Mouse (Mus musculus) mouse trophoblast stem cell (cell line): ENCODE measurements around the gene Tmem86b.
"Not testable (repeated sequence)": the region's sequence is repeated elsewhere in the genome, so short reads cannot be mapped to it uniquely, and the experiment has no call there.

Experiments
- in situ Hi-C, 2 experiments: fragments of 300-500 bp; cut with MseI, MboI; formaldehyde crosslinking; loops; 2 replicates in 1 of 2; 3 replicates in 1 of 2; pipeline ENCODE4 v1.15.1; 2025

Gene Tmem86b

GRCm38 (mm10) chr7:4647992-4648391 lies 16.8 kb upstream of the Tmem86b start:
- in situ Hi-C loops = no loop called here

DNA sequence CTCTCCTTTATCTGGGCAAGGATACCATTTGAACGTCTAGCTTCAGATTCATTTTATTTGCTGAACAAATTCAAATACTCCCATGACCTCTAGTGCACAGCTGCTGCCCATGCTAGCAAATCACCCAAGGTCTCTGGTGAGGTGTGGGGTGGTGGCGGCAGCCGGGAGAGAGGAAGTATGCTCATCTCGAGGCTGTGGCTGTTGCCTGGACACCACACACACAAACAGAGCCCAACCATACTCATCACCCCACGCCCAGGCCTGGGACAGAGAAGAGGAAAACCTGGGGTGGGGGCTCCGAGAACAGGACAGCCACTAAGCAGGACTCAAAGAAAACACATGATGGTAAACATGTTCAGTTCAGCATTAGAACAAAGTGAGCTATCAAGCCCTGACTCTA lies 16.1 kb upstream of the Tmem86b start:
- in situ Hi-C loops = no loop called here

DNA sequence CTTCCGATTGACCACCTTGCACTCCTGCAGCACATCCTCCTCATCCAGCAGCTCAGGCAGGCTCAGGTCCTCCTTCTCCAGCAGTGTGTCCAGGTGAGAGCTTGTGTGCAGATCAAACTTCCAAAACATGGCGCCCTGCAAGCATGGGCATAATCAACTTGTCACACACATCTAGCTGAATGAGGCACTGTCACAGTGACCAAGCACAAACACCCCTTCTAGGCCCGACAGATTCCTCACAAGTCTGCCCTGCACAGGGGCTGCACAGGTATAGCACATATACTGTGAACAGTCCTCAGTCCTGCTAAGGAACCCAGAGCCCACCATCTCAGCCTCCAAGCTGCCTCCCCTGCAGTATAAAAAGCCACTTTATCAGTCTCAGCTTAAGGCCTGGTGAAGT lies 15.6 kb upstream of the Tmem86b start:
- in situ Hi-C loops = no loop called here

GRCm38 (mm10) chr7:4643225-4643624 lies 12.0 kb upstream of the Tmem86b start:
- in situ Hi-C loops = no loop called here

GRCm38 (mm10) chr7:4641956-4642355 lies 10.7 kb upstream of the Tmem86b start:
- in situ Hi-C loops = no loop called here

DNA sequence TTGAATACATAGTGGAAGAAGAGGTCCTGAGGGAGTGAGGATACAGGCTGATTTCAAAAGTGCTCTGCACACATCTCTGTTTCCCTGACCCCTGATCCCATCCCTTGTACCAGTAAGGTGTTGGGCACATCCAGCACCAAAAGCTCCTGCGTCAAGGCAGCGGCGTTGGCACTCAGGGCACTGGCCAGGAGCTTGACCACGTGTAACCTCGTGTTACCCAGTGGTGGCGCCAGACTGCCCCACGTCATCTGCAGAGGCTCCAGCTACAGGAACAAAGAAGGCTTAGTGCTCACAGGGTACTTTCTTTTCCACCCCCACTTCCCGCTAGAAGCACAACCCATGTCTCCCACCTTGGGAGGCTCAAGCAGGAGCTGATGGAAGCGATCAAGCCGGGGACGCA lies 9.9 kb upstream of the Tmem86b start:
- in situ Hi-C loops = no loop called here

GRCm38 (mm10) chr7:4636179-4636578 lies 5.0 kb upstream of the Tmem86b start:
- in situ Hi-C loops = no loop called here

GRCm38 (mm10) chr7:4630198-4630597 lies 1.0 kb downstream of the Tmem86b start:
- in situ Hi-C loops = no loop called here

DNA sequence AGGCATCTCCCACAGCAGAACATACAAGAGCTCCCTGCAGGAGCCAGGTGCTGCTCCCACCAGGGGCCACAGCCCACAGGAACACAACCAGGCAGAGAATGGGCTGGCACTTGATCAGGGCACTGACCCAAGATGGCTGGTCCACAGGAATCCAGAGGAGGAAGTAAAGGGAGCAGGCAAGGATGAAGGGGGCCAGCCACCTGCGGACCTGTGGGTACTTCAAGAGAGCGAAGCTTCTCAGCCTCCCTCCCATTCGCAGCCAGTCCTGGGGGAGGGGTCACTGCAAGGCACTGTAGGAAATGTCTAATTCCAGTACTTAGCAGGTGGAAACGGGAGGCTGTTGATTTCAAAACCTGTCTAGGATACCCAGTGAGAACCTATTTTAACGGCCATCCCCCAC lies 1.6 kb downstream of the Tmem86b start:
- in situ Hi-C loops = no loop called here

- in situ Hi-C loops = no loop called here
Observed at GRCm38 (mm10) chr7:4625928-4626327, 5.3 kb downstream of the Tmem86b start.

DNA sequence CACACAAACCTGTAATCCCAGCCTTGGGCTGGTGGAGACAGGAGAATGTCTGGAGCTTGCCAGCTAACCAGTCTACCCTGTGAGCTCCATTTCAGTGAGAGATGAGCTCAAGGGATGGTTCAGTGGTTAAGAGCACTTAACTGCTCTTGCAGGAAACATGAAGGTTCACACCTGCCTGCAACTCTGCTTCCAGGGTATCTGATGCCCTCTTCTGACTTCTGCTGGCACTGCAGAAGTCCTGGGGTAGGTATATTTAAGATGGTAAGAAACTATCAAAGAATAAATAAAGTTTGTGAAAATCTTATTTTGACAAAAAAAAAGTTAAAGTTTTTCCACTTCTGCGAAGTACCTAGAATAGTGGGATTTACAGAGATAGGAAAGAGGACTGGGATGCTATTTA lies 6.9 kb downstream of the Tmem86b start:
- in situ Hi-C loops = loop anchor here (5.0 to 25.0 kb wide), 2 partner anchors 62 to 812 kb away; no protein-coding TSS in a partner anchor

DNA sequence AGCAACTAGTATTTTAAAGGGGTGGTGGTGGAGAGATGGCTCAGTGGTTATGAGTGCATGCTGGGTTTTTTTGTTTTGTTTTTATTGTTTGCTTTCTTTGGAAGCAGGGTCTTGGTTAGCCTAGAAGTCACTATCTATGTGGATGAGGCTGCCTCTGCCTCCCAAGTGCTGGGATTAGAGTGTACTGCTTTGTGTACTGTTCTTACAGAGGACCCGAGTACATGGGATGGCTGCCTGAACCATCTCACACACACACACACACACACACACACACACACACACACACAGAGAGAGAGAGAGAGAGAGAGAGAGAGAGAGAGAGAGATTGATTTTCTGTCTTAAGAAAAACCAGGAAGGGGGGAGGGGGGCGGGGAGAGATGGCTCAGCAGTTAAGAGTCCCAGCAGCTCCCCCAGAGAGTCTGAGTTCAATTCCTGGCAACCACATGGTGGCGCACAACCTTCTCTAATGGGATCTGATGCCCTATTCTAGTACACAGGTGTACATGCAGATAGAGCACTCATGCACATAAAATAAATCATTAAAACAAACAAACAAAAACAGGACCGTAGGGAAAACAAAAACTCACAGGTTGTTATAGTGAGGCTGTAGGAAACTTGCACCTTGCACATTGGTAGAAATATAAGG lies 7.6 kb downstream of the Tmem86b start:
- in situ Hi-C loops = loop anchor here (5.0 to 25.0 kb wide), 2 partner anchors 61 to 811 kb away; no protein-coding TSS in a partner anchor

DNA sequence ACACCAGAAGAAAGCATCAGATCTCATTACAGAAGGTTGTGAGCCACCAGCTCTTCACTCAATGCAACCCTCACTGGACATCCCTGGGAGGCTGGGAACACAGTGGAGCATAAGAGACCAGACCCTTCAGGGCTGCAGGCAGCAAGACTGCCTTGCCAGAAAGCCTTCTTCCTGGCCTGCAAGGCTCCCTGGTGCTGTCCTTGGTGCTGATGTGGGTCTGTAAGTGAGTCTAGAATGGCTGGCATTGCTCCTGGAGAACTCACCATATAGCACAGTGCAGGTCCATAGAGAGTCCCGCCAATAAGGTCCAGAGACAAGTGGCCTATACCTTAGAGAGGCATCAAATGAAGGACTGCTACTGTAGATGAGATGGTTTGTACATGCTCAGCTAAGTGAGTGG lies 11.2 kb downstream of the Tmem86b start:
- in situ Hi-C loops = loop anchor here (5.0 to 25.0 kb wide), 2 partner anchors 58 to 808 kb away; no protein-coding TSS in a partner anchor

DNA sequence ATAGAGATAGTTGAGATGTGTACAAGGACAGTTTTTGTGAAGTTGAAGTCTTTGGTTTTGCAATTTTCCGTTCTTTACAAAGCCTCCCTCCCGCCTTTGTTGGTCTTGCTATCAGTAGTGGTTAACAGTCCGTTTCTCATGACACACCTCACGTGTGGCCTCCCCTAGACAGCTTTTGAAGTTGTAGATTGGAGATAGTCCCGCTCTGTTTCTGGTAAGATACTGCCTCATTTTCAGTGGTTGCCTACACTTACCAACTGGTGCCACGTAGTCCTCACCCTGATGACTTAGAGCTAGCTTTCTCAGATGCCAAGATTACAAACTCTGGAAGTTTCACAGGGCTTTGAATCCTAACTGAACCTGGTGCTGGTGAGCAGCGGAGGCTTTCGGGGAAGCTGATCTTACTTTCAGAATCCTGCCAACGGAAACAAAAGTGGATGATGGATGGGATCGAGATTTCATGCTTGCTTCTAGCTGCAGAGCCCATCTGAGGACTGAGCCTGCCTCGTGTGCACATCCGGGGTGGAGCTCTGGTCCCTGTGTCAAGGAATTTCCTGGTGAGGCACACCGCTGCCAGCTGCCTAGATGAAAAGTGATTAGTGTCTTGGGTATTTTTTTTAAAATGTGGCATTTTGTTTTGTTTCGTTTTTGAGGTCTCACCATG lies 17.4 kb downstream of the Tmem86b start:
- in situ Hi-C loops = loop anchor here in 1 of 2 experiments (5.0 to 25.0 kb wide), 2 partner anchors 52 to 802 kb away; no protein-coding TSS in a partner anchor

- in situ Hi-C loops = loop anchor here in 1 of 2 experiments (5.0 to 25.0 kb wide), 2 partner anchors 51 to 801 kb away; no protein-coding TSS in a partner anchor
Observed at GRCm38 (mm10) chr7:4612956-4613355, 18.3 kb downstream of the Tmem86b start.

DNA sequence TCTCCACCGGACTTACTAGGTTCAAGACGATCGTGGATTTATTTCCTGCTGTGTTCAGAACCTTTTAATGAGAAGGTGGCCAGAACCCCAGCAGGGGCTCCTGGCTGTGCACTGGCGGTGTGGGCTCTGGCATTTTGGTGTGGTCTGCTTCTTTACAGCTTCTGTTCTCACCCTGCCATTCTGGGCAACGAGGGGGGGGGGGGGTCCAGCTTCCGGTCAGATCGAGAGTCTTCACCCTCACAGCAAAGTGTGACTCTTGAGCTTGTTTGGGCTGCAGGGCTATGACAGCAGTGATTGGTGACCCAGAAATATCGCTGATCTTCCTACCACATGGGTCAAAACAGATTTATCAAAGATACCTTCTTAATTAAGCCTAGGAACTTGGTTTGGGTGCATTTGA lies 18.8 kb downstream of the Tmem86b start:
- in situ Hi-C loops = loop anchor here in 1 of 2 experiments (5.0 to 25.0 kb wide), 2 partner anchors 50 to 800 kb away; no protein-coding TSS in a partner anchor

GRCm38 (mm10) chr7:4611921-4612341 lies 19.3 kb downstream of the Tmem86b start:
- in situ Hi-C loops = loop anchor here in 1 of 2 experiments (5.0 to 25.0 kb wide), 2 partner anchors 50 to 800 kb away; no protein-coding TSS in a partner anchor

DNA sequence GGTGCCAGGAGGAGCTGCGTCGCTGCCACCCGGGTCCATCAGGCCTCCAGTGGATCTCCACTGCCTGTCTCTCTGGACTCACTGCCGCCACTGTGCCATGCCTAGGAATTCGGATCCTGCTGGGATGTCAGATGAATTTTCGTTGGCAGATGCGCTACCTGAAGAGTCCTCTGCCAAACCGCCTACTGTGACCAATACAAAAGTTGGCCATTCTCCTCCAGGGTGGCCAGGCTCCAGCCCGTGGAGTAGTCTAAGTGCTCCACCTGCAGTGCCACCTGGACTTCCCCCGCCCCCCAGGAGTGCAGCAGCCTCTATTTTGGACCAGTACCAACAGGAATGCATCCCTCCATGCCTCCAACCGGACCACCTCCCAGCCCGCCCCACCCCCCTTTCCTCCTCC lies 19.7 kb downstream of the Tmem86b start:
- in situ Hi-C loops = loop anchor here in 1 of 2 experiments (5.0 to 25.0 kb wide), 2 partner anchors 49 to 799 kb away; no protein-coding TSS in a partner anchor

DNA sequence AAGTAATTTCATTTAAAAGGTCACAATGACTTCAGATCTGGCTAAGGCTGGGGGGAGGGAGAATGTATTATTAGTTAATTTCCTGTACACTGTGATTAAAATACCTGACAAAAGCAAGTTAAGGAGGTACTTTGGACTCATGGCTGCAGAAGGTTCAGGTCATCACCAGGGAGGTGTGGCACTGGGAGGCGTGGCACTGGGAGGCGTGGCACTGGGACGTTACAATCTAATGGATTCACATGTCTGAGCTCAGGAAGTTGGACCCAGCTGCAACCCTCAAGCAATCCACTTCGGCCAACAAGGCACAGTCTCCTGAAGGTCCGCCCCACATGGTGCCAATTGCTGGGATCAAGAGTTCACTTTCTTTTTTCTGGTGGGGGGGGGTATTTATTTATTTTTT lies 23.2 kb downstream of the Tmem86b start:
- in situ Hi-C loops = loop anchor here in 1 of 2 experiments (25.0 kb wide), 1 partner anchor 796 kb away; no protein-coding TSS in a partner anchor

DNA sequence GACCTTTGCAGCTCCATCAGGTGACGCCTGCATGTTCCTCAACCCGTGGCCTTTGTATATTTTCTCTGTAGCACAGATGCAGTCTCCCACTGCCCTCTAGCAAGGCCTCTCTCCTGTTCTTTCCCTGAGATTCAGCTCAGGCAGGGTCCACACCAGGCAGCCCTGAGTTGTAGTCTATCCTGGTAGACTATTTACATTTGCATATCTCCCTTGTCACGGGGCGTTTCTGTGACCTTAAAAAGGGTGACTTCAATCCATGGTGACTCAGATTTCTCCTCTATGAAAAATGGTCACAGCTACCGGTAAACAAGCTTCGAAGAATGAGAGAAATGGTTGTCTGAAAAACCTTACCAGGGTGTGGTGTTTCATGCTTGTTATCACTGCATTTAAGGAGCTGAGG lies 27.3 kb downstream of the Tmem86b start, which contains the start of gene Ptprh:
Gene Ptprh, minus strand, starts transcription at position 169 of the 400 bp plus-strand sequence.
- in situ Hi-C loops = loop anchor here in 1 of 2 experiments (25.0 kb wide), 1 partner anchor 792 kb away; no protein-coding TSS in a partner anchor

DNA sequence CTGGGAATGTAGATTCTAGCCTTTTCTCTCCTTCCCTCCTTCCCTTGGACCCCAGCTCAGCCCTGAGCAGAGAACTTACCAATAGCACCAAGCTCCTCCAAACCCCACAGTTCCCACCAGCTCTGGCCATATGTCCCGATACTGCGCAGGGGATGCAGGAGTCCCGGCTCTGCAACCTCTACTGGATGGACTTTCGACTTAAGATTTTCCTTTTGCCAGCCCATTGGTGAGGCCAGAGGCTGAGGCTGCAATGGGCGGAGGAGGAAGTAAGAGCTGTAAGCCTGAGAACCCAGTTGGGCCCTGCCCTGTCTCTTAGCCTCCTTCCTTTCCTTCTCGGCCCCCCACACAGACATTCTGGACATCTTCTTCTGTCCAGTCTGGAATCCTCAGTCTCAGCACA lies 28.3 kb downstream of the Tmem86b start:
- in situ Hi-C loops = loop anchor here in 1 of 2 experiments (25.0 kb wide), 1 partner anchor 791 kb away; no protein-coding TSS in a partner anchor

- in situ Hi-C loops = not testable (repeated sequence)
Observed at GRCm38 (mm10) chr7:4597046-4597445, 34.2 kb downstream of the Tmem86b start.
